Comparison of ENCODE assay signal across 13 mouse cellular contexts in the genomic region with DNA sequence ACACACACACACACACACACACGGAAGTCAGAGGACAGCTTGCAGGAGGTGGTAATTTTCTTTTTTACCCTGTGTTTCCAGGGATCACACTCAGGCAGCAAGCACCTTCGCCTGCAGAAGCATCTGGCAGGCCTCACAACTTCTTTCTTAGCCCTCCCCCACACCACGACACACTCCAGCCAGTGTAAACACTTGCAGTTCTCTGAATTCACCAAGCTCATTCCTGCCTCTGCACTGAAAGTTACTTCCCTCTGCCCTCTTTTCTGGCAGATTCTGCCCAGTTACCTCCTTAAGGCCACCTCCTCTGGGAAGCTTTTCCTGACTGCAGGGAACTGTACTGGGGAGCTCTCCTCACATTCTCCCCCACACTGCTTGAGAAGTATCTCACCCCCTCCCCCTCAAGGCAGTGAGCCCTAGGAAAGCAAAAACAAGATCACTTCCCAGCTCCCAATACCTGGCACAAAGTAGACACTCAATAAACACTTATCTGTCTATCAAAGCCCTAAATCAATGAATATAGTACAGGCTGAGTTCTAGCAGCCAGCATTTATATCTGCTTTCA.
DNase-seq lines count a peak whose midpoint lies in the region; ATAC-seq and TF ChIP-seq lines count a peak whose summit lies in the region.
"Had no signal": no experiment of that assay in that cellular context is flagged by ENCODE, and none has a peak within 500 bp of the region (broad histone marks: within the 10 kb centered on the region; RNA-seq: fewer than 3 reads in every experiment).

No protein-coding gene starts in this region.

- ATAC-seq in heart, postnatal 0 days (ENCODE audit: insufficient read depth, low read depth): no peak
- ATAC-seq in lung, embryonic 15.5 days (ENCODE audit: borderline replicate concordance, extremely low read depth, low FRiP score, low TSS enrichment): peak; percentile 49; the same call in 1 of the 2 replicates

- H3K27ac ChIP-seq in heart, postnatal 0 days (ENCODE audit: low read depth): peak overlapping the region; percentile 30; the same call in 1 of the 2 replicates
- H3K27ac ChIP-seq in embryonic fibroblast, embryonic 13.5 days (ENCODE audit: insufficient read depth, low read length): peak overlapping the region; percentile 69; the same call in 1 of the 2 replicates
- peak overlapping the region; percentile 31 for H3K27ac ChIP-seq in lung, embryonic 15.5 days
- H3K27ac ChIP-seq: embryonic facial prominence, embryonic 15.5 days; heart, embryonic 13.5 days had no signal

- H3K4me2 ChIP-seq in heart, postnatal 0 days (ENCODE audit: low read depth, low read length): no peak overlapping the region
- H3K4me2 ChIP-seq in lung, embryonic 15.5 days: no peak overlapping the region
- H3K4me2 ChIP-seq: embryonic facial prominence, embryonic 15.5 days; heart, embryonic 13.5 days; midbrain, embryonic 11.5 days had no signal

- no peak for TF ChIP-seq CTCF in heart, postnatal 0 days (IDR thresholded peaks at IDR 0.05; ENCODE audit: low read depth)
- no peak for TF ChIP-seq CTCF in embryonic fibroblast, embryonic 13.5 days (IDR thresholded peaks at IDR 0.05; ENCODE audit: borderline replicate concordance, insufficient read depth, low read length)

- 42% methylated on average over 3 of the region's 3 CpGs for WGBS in heart, postnatal 0 days
- 11% methylated on average over 3 of the region's 3 CpGs for WGBS in lung, embryonic 15.5 days

- no peak overlapping the region for H3K9ac ChIP-seq in heart, postnatal 0 days (replicated peaks; ENCODE audit: low read depth, low read length)
- no peak overlapping the region for H3K9ac ChIP-seq in lung, embryonic 15.5 days
- H3K9ac ChIP-seq: embryonic facial prominence, embryonic 15.5 days; heart, embryonic 13.5 days had no signal

- DNase-seq in heart, postnatal 0 days (ENCODE audit: low spot score): no peak
- no peak for DNase-seq in heart, postnatal 25 days (ENCODE audit: low spot score)
- DNase-seq in NIH3T3 (ENCODE audit: low read depth): peak; percentile 82
- DNase-seq in spleen, adult 18-20 months: no peak
- DNase-seq in retina, postnatal 1 day: no peak
- no peak for DNase-seq in B cell, adult 2 months
- DNase-seq: layer of hippocampus, postnatal 36 days; thymus, adult 2 months had no signal

- TF ChIP-seq EP300 in heart, postnatal 0 days (IDR thresholded peaks at IDR 0.05; ENCODE audit: low read depth): no peak

- no peaks in the 10 kb centered on the region for H3K36me3 ChIP-seq in heart, postnatal 0 days (replicated peaks; ENCODE audit: control insufficient read depth, insufficient read depth, low read length)
- H3K36me3 ChIP-seq in lung, embryonic 15.5 days: no peaks in the 10 kb centered on the region
- H3K36me3 ChIP-seq: embryonic facial prominence, embryonic 15.5 days; heart, embryonic 13.5 days had no signal

- no peaks in the 10 kb centered on the region for H3K4me1 ChIP-seq in heart, postnatal 0 days (ENCODE audit: control insufficient read depth, insufficient read depth)
- H3K4me1 ChIP-seq in embryonic fibroblast, embryonic 13.5 days (ENCODE audit: control insufficient read depth, insufficient read depth, low read length): no peaks in the 10 kb centered on the region
- peaks cover 7% of the 10 kb centered on the region for H3K4me1 ChIP-seq in lung, embryonic 15.5 days
- H3K4me1 ChIP-seq: embryonic facial prominence, embryonic 15.5 days had no signal

- no peaks in the 10 kb centered on the region for H3K9me3 ChIP-seq in heart, postnatal 0 days (replicated peaks; ENCODE audit: control insufficient read depth, low read length)
- no peaks in the 10 kb centered on the region for H3K9me3 ChIP-seq in lung, embryonic 15.5 days
- H3K9me3 ChIP-seq: embryonic facial prominence, embryonic 15.5 days; heart, embryonic 13.5 days had no signal

- no peak overlapping the region for H3K4me3 ChIP-seq in heart, postnatal 0 days (ENCODE audit: low read depth, low read length)
- H3K4me3 ChIP-seq in embryonic fibroblast, embryonic 13.5 days (ENCODE audit: insufficient read depth, low read length): no peak overlapping the region
- no peak overlapping the region for H3K4me3 ChIP-seq in lung, embryonic 15.5 days
- H3K4me3 ChIP-seq: embryonic facial prominence, embryonic 15.5 days; heart, embryonic 13.5 days had no signal

- intact Hi-C loops in heart, postnatal 25 days (cut with DNase I): no loop called here

- H3K27me3 ChIP-seq in heart, postnatal 0 days (ENCODE audit: control insufficient read depth, insufficient read depth, low read length): no peaks in the 10 kb centered on the region
- H3K27me3 ChIP-seq in lung, embryonic 15.5 days: no peaks in the 10 kb centered on the region
- H3K27me3 ChIP-seq: embryonic facial prominence, embryonic 15.5 days; heart, embryonic 13.5 days had no signal

- TF ChIP-seq POLR2A in embryonic fibroblast, embryonic 13.5 days (IDR thresholded peaks at IDR 0.05; ENCODE audit: low read depth, low read length): no peak
